In the genomic region with DNA sequence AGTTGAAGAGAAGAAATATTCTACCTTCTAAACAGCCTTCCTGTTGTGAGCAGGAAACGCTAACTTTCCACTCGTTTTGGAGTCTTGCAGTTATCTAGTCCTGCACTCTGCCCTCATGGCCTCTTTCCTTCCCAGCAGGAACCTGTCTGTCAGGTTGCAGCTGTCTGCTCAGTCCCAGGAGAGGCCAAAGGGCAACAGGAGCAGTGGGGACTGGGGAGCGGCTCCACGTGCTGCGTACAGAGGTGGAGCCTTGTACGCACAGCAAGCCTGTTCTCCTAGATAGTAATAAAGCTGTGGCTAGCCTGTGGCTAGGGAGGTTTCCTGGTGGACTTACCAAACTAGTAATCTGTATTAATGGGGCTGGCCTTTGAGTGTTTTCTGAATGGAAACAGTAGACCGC, we compare ENCODE assay signal across 9 mouse cellular contexts. TPM values are rescaled to one million over a fixed set of nuclear protein-coding genes. Genes with fewer than 3 reads are reported as not detected.
DNase-seq lines count a peak whose midpoint lies in the region; ATAC-seq and TF ChIP-seq lines count a peak whose summit lies in the region.
"Had no signal": no experiment of that assay in that cellular context is flagged by ENCODE, and none has a peak within 500 bp of the region (broad histone marks: within the 10 kb centered on the region; RNA-seq: fewer than 3 reads in every experiment).

No protein-coding gene starts in this region.

- no peak overlapping the region for H3K4me3 ChIP-seq in heart, embryonic 10.5 days
- H3K4me3 ChIP-seq in G1E (ENCODE audit: low read depth, low read length), result no peak overlapping the region
- H3K4me3 ChIP-seq in intestine, postnatal 0 days (ENCODE audit: low read depth, low read length), result no peak overlapping the region
- H3K4me3 ChIP-seq in liver, embryonic 13.5 days (replicated peaks), result no peak overlapping the region

- peak overlapping the region; percentile 56 for H3K27ac ChIP-seq in heart, embryonic 10.5 days
- H3K27ac ChIP-seq in intestine, postnatal 0 days (ENCODE audit: low read depth, low read length), result peak overlapping the region; percentile 89
- H3K27ac ChIP-seq in liver, embryonic 13.5 days, result peak overlapping the region; percentile 77

- H3K4me2 ChIP-seq in intestine, postnatal 0 days (replicated peaks; ENCODE audit: low read depth), result peak overlapping the region; percentile 40
- H3K4me2 ChIP-seq in liver, embryonic 13.5 days, result no peak overlapping the region; the same call in 1 of the 2 replicates

- H3K36me3 ChIP-seq in heart, embryonic 10.5 days, result peaks cover 24% of the 10 kb centered on the region
- H3K36me3 ChIP-seq in G1E (replicated peaks), result peaks cover 78% of the 10 kb centered on the region
- H3K36me3 ChIP-seq in intestine, postnatal 0 days (ENCODE audit: control insufficient read depth, insufficient read depth), result peaks cover 14% of the 10 kb centered on the region
- H3K36me3 ChIP-seq in liver, embryonic 13.5 days, result peaks cover 3% of the 10 kb centered on the region

- no peak overlapping the region for H3K9ac ChIP-seq in intestine, postnatal 0 days (ENCODE audit: low read depth, low read length)
- 0 out of 2 replicates have a peak overlapping the region, but pooled peaks have one; percentile 3 for H3K9ac ChIP-seq in liver, embryonic 13.5 days

- DNase-seq in heart, embryonic 10.5 days (ENCODE audit: low spot score), result peak; percentile 78
- DNase-seq in heart, postnatal 14 days, result no peak
- DNase-seq in G1E (ENCODE audit: low spot score), result peak; percentile 14
- peak; percentile 25 for DNase-seq in liver, embryonic 13.5 days
- DNase-seq in ovary, postnatal 10 days (ENCODE audit: low spot score), result no peak
- no peak for DNase-seq in ovary, adult 18-20 months (ENCODE audit: low spot score)
- DNase-seq: cerebellum, postnatal 14 days had no signal

- intact Hi-C loops in heart, postnatal 14 days (cut with DNase I), result loop anchor here (5.0 kb wide), 1 partner anchor 461 kb away; no protein-coding TSS in a partner anchor

- WGBS in heart, embryonic 10.5 days, result 12% methylated on average over 7 of the region's 7 CpGs
- 21% methylated on average over 7 of the region's 7 CpGs for WGBS in intestine, postnatal 0 days
- WGBS in liver, embryonic 13.5 days (ENCODE audit: insufficient replicate concordance), result 2% methylated on average over 7 of the region's 7 CpGs

- H3K9me3 ChIP-seq in heart, embryonic 10.5 days, result no peaks in the 10 kb centered on the region
- no peaks in the 10 kb centered on the region for H3K9me3 ChIP-seq in G1E (replicated peaks)
- H3K9me3 ChIP-seq in intestine, postnatal 0 days (ENCODE audit: control insufficient read depth), result no peaks in the 10 kb centered on the region
- no peaks in the 10 kb centered on the region for H3K9me3 ChIP-seq in liver, embryonic 13.5 days (replicated peaks)

- TF ChIP-seq CTCF in G1E (IDR thresholded peaks at IDR 0.05; ENCODE audit: low read depth, low read length), result no peak
- no peak for TF ChIP-seq CTCF in intestine, postnatal 0 days (IDR thresholded peaks at IDR 0.05; ENCODE audit: low read depth)

- no peaks in the 10 kb centered on the region for H3K27me3 ChIP-seq in heart, embryonic 10.5 days (ENCODE audit: insufficient read depth, poor library complexity, severe bottlenecking)
- H3K27me3 ChIP-seq in G1E (ENCODE audit: insufficient read depth, low read length), result no peaks in the 10 kb centered on the region
- no peaks in the 10 kb centered on the region for H3K27me3 ChIP-seq in intestine, postnatal 0 days (replicated peaks; ENCODE audit: control insufficient read depth, insufficient read depth, low read length)
- no peaks in the 10 kb centered on the region for H3K27me3 ChIP-seq in liver, embryonic 13.5 days

- H3K4me1 ChIP-seq in heart, embryonic 10.5 days, result peaks cover 40% of the 10 kb centered on the region
- H3K4me1 ChIP-seq in G1E (ENCODE audit: insufficient read depth, low read depth, low read length), result peaks cover 27% of the 10 kb centered on the region
- 0 out of 2 replicates have a peak, but pooled peaks cover 9% of the 10 kb centered on the region for H3K4me1 ChIP-seq in intestine, postnatal 0 days (replicated peaks; ENCODE audit: control insufficient read depth, insufficient read depth, low read length)
- H3K4me1 ChIP-seq in liver, embryonic 13.5 days (replicated peaks), result peaks cover 49% of the 10 kb centered on the region

- ATAC-seq in G1E (ENCODE audit: extremely low read depth, insufficient number of reproducible peaks, low FRiP score, poor library complexity, severe bottlenecking), result peak; percentile 71
- peak; percentile 94 for ATAC-seq in intestine, postnatal 0 days
- peak; percentile 88 for ATAC-seq in liver, embryonic 13.5 days (ENCODE audit: low read depth)
- ATAC-seq in monocyte, adult 5-6 weeks (replicated peaks; ENCODE audit: insufficient number of reproducible peaks, low FRiP score, low TSS enrichment, poor library complexity, severe bottlenecking), result no peak

RNA-seq across cellular contexts. Expression of gene Synj2, which starts 48.0 kb away (rescaled TPM):
- 3.4 and 3.8 TPM in 2 replicates for polyA plus RNA-seq in heart, embryonic 10.5 days (2016; fragmentation: Nextera tagmentation; extraction: Ambion mirVana)
- total RNA-seq in heart, postnatal 14 days (2021), result 10 to 100 TPM; 30.7 to 32.1 TPM
- total RNA-seq in G1E (2014; fragmentation: Nextera tagmentation) (not detected in 2 replicates), G1E (2017) (0.06 and 0.11 TPM in 2 replicates)
- 0.02 TPM in 1 of 2 replicates, not detected in the other for polyA plus RNA-seq in G1E (2012)
- polyA plus RNA-seq in intestine, postnatal 0 days (2015; fragmentation: Nextera tagmentation; extraction: Ambion mirVana), result 2.1 and 2.6 TPM in 2 replicates
- polyA plus RNA-seq in liver, embryonic 13.5 days (2015; fragmentation: Nextera tagmentation; extraction: Ambion mirVana), result 1.0 and 1.3 TPM in 2 replicates
- total RNA-seq in monocyte, adult 5-6 weeks (2017), result 0.29 to 4.9 TPM (median 1.4 TPM) in 3 replicates

RNA-seq across cellular contexts. Expression of gene Snx9, which starts 52.0 kb away (rescaled TPM):
- polyA plus RNA-seq in heart, embryonic 10.5 days (2016; fragmentation: Nextera tagmentation; extraction: Ambion mirVana), result 22.6 and 26.5 TPM in 2 replicates
- 10 to 100 TPM; 31.5 to 33.3 TPM for total RNA-seq in heart, postnatal 14 days (2021)
- total RNA-seq in G1E (2014; fragmentation: Nextera tagmentation) (55.5 and 59.7 TPM in 2 replicates), G1E (2017) (41.1 and 46.7 TPM in 2 replicates)
- polyA plus RNA-seq in G1E (2012), result 26.7 and 28.0 TPM in 2 replicates
- polyA plus RNA-seq in intestine, postnatal 0 days (2015; fragmentation: Nextera tagmentation; extraction: Ambion mirVana), result 91.4 and 95.4 TPM in 2 replicates
- polyA plus RNA-seq in liver, embryonic 13.5 days (2015; fragmentation: Nextera tagmentation; extraction: Ambion mirVana), result 12.2 and 14.1 TPM in 2 replicates
- total RNA-seq in monocyte, adult 5-6 weeks (2017), result 15.8 to 19.0 TPM (median 18.0 TPM) in 3 replicates

Comparison
In these comparisons a context has a peak if more than half of its experiments do, and no peak if none do; other contexts are left out.
1. DNase-seq: peak in heart, embryonic 10.5 days (single experiment), G1E (single experiment) and liver, embryonic 13.5 days (single experiment); none in heart, postnatal 14 days (0 of 2), ovary, postnatal 10 days (single experiment) and ovary, adult 18-20 months (single experiment).
2. Peak in every context shown above with its lines, with median percentiles within 50 percentile points of each other: H3K27ac ChIP-seq.